Mouse (Mus musculus) intestine, postnatal 0 days (tissue): ENCODE measurements around the gene Poc1b. TPM values are rescaled to one million over a fixed set of nuclear protein-coding genes. Genes with fewer than 3 reads are reported as not detected.

Experiments
- ATAC-seq: fragments of 200-750 bp; cut with Nextera tagmentation; 2 replicates; pipeline ENCODE4 v1.8.0; 2017; ENCODE audit warnings: mild to moderate bottlenecking, moderate TSS enrichment, moderate library complexity
- H3K27ac ChIP-seq: fragments of 300-500 bp; sonication (generic); 2 replicates; pipeline ENCODE4 v1.5.1; 2014; ENCODE audit warnings: mild to moderate bottlenecking, low read depth, low read length, moderate library complexity
- H3K27me3 ChIP-seq: fragments of 300-500 bp; sonication (generic); replicated peaks from 2 replicates; pipeline ENCODE4 v1.6.1; 2014; ENCODE audit warnings: low read length, mixed read lengths; ENCODE audit not compliant: control insufficient read depth, insufficient read depth
- H3K36me3 ChIP-seq: fragments of 300-500 bp; sonication (generic); 2 replicates; pipeline ENCODE4 v1.6.1; 2014; ENCODE audit warnings: mild to moderate bottlenecking, moderate library complexity; ENCODE audit not compliant: control insufficient read depth, insufficient read depth
- H3K4me1 ChIP-seq: fragments of 300-500 bp; sonication (generic); replicated peaks from 2 replicates; pipeline ENCODE4 v1.6.1; 2014; ENCODE audit warnings: antibody characterized with exemption, low read length, mixed read lengths; ENCODE audit not compliant: control insufficient read depth, insufficient read depth
- H3K4me2 ChIP-seq: fragments of 300-500 bp; sonication (generic); replicated peaks from 2 replicates; pipeline ENCODE4 v1.6.1; 2014; ENCODE audit warnings: low read depth, mild to moderate bottlenecking, moderate library complexity
- H3K4me3 ChIP-seq: fragments of 300-500 bp; sonication (generic); 2 replicates; pipeline ENCODE4 v1.5.1; 2014; ENCODE audit warnings: low read depth, low read length
- H3K9ac ChIP-seq: fragments of 300-500 bp; sonication (generic); 2 replicates; pipeline ENCODE4 v1.6.1; 2014; ENCODE audit warnings: mild to moderate bottlenecking, low read depth, low read length
- H3K9me3 ChIP-seq: fragments of 300-500 bp; sonication (generic); 2 replicates; pipeline ENCODE4 v1.6.1; 2016; ENCODE audit warnings: mixed run types; ENCODE audit not compliant: control insufficient read depth
- CTCF ChIP-seq: sonication (generic); IDR thresholded peaks from 2 replicates; pipeline ENCODE4 v1.5.1; 2016; ENCODE audit warnings: low read depth, mild to moderate bottlenecking, control low read depth, antibody characterized with exemption, moderate library complexity
- WGBS: fragments of 180-500 bp; shearing (Covaris S2); extraction: QIAGEN DNeasy Blood & Tissue Kit; methylation state at CpG from one replicate; pipeline ENCODE4 v1.1.7; 2014; 5-methylcytosine and 5-hydroxymethylcytosine counted together
- polyA plus RNA-seq: library from polyadenylated mRNA; unstranded; fragments of >200 nt; fragmentation: Nextera tagmentation; extraction: Ambion mirVana; gene quantifications from 2 replicates; pipeline ENCODE4 v1.2.1, GENCODE M21; 2015

The Poc1b gene
- polyA plus RNA-seq, 1 experiment from 2014 or later = 8.5 TPM

DNA sequence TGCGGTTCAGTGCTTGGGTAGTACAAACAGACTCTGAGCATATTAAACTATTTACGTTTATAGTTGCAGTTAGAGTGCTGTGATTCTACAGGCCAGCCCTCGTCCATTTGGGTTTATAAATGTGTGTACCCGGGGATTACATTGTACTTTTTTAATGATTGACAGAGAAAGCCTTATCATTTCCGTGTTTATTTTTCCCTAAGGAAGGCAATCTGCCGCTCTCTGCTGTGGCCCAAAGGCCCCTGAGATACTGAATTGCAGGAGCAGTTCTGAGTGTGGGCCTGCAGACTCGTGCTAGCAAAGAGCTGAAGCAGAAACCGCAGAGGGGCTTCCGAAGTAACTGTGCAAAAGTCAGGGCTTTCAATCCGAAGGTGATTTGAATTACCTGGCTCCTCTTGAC lies 11.0 kb downstream of the Poc1b start:
- 0 out of 2 replicates have a peak overlapping the region, but pooled peaks have one; percentile 24 for H3K4me2 ChIP-seq
- no peak for TF ChIP-seq CTCF
- peak; percentile 71 for ATAC-seq

DNA sequence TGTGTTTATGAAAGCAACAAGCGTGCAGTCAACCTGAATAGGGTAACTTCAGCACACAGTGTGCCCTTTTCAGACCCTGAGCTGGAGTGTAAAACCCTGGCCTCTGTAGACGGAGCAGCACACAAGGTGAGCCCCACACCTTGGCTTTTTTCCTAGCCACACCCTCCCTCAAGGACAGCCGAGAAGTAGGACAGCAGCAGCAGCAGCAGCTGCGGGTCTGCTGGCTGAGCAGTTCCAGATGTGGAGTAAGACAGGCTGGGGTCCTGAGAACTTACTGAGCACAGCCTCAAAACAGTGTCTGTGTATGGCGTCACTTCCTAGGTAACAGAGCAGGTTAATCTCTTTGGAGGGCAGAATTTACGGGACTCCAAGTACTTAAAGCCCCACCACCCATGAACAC lies 11.9 kb downstream of the Poc1b start:
- Histone ChIP-seq H3K4me2 (no peak overlapping the region), H3K4me3 (no peak overlapping the region), H3K9ac (peak overlapping the region; percentile 26), H3K36me3 (no peaks in the 10 kb centered on the region), H3K27ac (peak overlapping the region; percentile 79), H3K27me3 (no peaks in the 10 kb centered on the region), H3K4me1 (peaks cover 5% of the 10 kb centered on the region; the same call in 1 of the 2 replicates), H3K9me3 (no peaks in the 10 kb centered on the region)
- no peak for TF ChIP-seq CTCF
- 18% methylated on average over 6 of the region's 6 CpGs for WGBS
- ATAC-seq = peak; percentile 53

More for the DNA sequence above, 11.0 kb downstream of the Poc1b start:
- Histone ChIP-seq H3K27ac (peak overlapping the region; percentile 79), H3K27me3 (no peaks in the 10 kb centered on the region), H3K4me1 (peaks cover 5% of the 10 kb centered on the region; the same call in 1 of the 2 replicates), H3K9ac (no peak overlapping the region), H3K36me3 (no peaks in the 10 kb centered on the region), H3K4me3 (no peak overlapping the region), H3K9me3 (no peaks in the 10 kb centered on the region)
- 26% methylated on average over 10 of the region's 10 CpGs for WGBS

DNA sequence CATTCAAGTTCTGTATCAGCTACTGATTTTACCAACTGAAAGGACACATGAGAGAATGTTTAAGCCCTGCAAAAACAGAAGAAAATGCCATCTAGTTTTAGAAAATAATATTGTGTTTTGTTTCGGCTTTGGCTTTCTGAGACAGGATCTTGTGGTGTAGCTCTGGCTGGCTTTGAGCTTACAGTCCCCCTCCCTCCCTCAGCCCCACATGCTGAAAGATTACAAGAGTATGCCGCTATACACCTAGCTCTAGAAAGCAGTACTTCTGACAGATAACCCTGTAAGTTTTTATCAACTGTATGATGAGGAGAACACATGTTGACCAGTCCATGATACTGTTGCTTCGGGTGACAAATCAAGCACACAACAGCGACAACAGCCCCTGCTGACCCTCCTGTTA lies 12.6 kb downstream of the Poc1b start:
- no peaks in the 10 kb centered on the region for H3K9me3 ChIP-seq
- H3K4me1 ChIP-seq = peaks cover 5% of the 10 kb centered on the region; the same call in 1 of the 2 replicates
- 0 out of 2 replicates have a peak overlapping the region, but pooled peaks have one; percentile 79 for H3K27ac ChIP-seq
- WGBS = 81% methylated on average over 4 of the region's 4 CpGs
- H3K9ac ChIP-seq = 0 out of 2 replicates have a peak overlapping the region, but pooled peaks have one; percentile 26
- no peak overlapping the region for H3K4me2 ChIP-seq
- TF ChIP-seq CTCF = no peak
- H3K36me3 ChIP-seq = no peaks in the 10 kb centered on the region
- no peak overlapping the region for H3K4me3 ChIP-seq
- no peak for ATAC-seq
- no peaks in the 10 kb centered on the region for H3K27me3 ChIP-seq

DNA sequence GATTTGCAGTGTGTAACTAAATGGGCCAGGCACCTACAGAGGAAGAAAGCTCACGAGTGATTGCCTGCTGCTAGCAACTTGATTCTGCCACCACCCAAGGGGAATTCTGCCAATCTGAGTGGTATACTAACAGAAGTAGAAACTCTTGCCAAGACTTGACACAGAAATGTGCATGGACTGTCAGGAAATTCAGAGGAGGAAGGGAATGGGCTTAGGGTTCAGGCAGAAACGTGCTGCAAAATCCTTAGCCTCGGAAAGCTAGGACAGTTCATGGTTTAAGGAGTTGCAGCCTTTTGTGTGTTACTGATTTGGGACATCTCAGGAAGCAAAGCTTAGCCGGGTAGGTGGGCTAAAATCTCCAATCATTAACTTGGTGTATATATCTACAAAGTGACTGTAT lies 19.4 kb downstream of the Poc1b start, which contains the start of gene Phxr2:
TSS of gene Phxr2 (minus strand) at position 101 of the 400 bp plus-strand sequence.
- Histone ChIP-seq H3K4me3 (no peak within 1 kb of the TSS), H3K4me2 (peak within 1 kb of the TSS; percentile 33; the same call in 1 of the 2 replicates), H3K9me3 (no peaks in the 10 kb centered on the region), H3K4me1 (peaks cover 3% of the 10 kb centered on the region; the same call in 1 of the 2 replicates), H3K27me3 (no peaks in the 10 kb centered on the region), H3K27ac (peak within 1 kb of the TSS; percentile 86), H3K36me3 (0 out of 2 replicates have a peak, but pooled peaks cover 6% of the 10 kb centered on the region), H3K9ac (no peak within 1 kb of the TSS)
- no peak for ATAC-seq
- no peak for TF ChIP-seq CTCF
- WGBS = 83% methylated on average over 4 of the region's 4 CpGs

DNA sequence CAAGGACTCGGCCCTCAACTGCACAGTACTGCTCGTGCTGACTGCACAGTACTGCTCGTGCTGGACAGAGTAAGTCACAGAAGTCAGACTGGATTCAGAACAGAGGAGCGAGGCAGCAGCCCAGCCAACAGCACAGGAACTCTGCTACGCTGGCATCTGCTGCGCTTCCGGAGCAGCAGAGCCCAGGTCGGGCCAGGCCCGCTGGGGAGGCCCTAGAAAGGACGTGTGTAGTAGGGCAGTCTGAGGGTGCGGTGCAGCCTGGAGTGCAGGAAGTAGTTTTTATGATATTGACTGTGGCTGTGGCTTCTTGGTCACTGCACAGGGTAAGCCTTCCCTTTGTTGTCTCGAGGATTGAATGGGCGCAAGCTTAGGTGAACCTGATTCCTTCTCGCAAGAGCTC lies 20.1 kb downstream of the Poc1b start:
- no peak overlapping the region for H3K9ac ChIP-seq
- H3K36me3 ChIP-seq = 0 out of 2 replicates have a peak, but pooled peaks cover 12% of the 10 kb centered on the region
- peak overlapping the region; percentile 33; the same call in 1 of the 2 replicates for H3K4me2 ChIP-seq
- no peak overlapping the region for H3K4me3 ChIP-seq
- H3K27ac ChIP-seq = peak overlapping the region; percentile 86
- H3K4me1 ChIP-seq = peaks cover 3% of the 10 kb centered on the region; the same call in 1 of the 2 replicates
- no peak for TF ChIP-seq CTCF
- WGBS = 47% methylated on average over 14 of the region's 14 CpGs
- H3K27me3 ChIP-seq = no peaks in the 10 kb centered on the region
- H3K9me3 ChIP-seq = no peaks in the 10 kb centered on the region
- ATAC-seq = peak; percentile 87

DNA sequence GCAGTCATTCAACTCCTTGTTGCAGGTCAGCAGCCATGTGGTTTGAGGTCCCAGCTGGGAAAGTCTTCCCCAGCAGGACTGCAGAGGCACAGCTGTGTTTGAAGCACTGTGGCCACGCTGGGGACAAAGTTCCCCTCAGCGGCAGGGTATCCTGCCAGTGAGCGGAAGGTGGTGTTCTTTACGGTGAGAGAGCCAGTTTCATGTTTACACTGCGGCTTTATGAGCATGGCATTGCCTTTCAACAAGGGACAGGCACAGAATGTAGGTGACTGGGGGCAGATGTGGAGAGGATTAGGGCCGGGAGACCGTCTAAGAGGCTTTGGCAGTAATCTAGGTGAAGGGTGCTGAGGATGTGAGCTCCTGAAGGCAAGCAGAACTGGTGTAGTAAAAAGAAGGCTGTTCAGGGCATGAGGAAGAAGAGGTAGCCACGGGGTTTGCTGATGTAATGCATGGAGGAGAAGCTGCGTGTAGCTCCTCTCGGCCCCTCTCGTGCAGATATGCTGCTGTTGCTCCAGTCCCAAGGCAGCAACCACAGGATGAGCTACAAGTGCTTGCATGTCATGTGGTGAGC lies 20.9 kb downstream of the Poc1b start:
- Histone ChIP-seq H3K36me3 (0 out of 2 replicates have a peak, but pooled peaks cover 12% of the 10 kb centered on the region), H3K4me2 (0 out of 2 replicates have a peak overlapping the region, but pooled peaks have one; percentile 17), H3K4me3 (no peak overlapping the region), H3K4me1 (peaks cover 3% of the 10 kb centered on the region; the same call in 1 of the 2 replicates), H3K27me3 (no peaks in the 10 kb centered on the region), H3K27ac (peak overlapping the region; percentile 86), H3K9ac (no peak overlapping the region), H3K9me3 (no peaks in the 10 kb centered on the region)
- peak; percentile 29; the same call in 1 of the 2 replicates for TF ChIP-seq CTCF
- WGBS = 40% methylated on average over 11 of the region's 11 CpGs
- peak; percentile 78 for ATAC-seq
